Mouse (Mus musculus): ENCODE data around the gene Hs3st4. TPM values are rescaled to one million over a fixed set of nuclear protein-coding genes. Genes with fewer than 3 reads are reported as not detected.

Gene Hs3st4
- not detected in 2 replicates for total RNA-seq (2017)

DNA sequence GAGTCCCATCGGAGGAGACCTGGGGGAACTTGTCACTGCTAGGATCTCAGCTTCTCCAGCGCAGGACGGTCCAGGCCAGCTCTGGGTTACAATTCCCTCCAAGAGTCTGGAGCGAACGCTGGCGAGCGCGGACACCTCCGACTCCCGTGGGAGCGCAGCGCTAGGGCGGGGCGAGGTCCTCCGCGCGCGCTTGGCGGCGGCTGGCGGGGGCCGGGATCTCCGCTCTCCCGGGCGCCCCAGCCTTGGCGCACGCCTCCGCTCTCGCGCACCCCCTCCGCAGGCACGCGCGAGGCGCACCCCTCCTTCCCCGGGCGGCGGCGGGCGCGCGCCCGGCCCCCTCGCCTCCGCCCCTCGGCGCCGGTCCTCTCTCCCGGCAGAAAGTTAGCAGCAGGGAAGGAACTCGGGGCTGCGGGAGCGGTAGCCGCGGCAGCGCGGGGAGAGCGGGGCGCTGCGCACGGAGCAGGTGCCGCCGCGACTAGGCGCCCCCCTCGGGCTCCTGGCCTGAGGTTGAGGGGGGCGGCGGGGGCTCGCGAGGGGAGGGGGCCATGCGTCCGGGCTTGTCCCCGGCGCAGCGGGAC lies at the start of gene Hs3st4:
Hs3st4 (plus strand) TSS at position 409 of the 578 bp plus-strand sequence.
- no peak for ATAC-seq (ENCODE audit: extremely low read depth, insufficient number of reproducible peaks, low FRiP score, poor library complexity, severe bottlenecking)

DNA sequence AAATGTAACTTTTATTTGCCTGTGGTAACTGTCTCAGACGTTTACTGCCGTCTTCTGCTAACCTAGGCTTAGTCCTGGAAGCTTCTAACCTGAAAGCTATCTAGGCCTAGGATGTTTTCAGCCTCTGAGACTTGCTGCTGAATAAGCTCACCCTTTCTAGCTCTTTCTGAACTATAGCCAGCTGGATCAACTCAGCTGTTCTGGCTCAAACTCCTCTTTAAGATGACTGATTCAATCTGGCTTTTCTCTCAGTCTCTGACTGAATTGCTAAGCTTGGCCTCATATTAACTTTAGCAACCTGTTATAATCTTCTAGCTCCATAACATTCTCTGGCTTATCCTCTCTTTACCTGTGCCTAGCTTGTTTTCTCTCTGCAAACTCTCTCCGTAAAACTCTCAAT lies 35.8 kb upstream of the Hs3st4 start:
- no peak for ATAC-seq (ENCODE audit: extremely low read depth, insufficient number of reproducible peaks, low FRiP score, poor library complexity, severe bottlenecking)

DNA sequence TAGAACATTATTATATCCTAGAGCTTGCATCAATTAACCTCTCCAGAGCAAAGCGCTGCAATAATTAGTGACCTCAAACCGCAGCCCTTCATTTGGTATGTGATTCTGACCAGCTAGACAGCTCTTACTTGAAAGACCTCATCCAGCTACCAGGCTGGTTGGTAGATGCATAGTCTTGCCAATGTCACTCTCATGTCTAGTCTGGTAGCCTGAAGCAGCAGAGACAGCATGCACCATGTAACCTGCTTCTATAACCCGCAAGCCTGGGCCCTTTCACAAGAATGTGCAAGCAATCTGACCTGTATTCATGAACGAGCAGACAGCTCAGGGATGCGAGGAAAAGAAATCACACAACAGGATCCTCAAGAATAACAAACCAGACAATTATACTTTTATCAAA lies 19.6 kb upstream of the Hs3st4 start:
- no peak for ATAC-seq (ENCODE audit: extremely low read depth, insufficient number of reproducible peaks, low FRiP score, poor library complexity, severe bottlenecking)

DNA sequence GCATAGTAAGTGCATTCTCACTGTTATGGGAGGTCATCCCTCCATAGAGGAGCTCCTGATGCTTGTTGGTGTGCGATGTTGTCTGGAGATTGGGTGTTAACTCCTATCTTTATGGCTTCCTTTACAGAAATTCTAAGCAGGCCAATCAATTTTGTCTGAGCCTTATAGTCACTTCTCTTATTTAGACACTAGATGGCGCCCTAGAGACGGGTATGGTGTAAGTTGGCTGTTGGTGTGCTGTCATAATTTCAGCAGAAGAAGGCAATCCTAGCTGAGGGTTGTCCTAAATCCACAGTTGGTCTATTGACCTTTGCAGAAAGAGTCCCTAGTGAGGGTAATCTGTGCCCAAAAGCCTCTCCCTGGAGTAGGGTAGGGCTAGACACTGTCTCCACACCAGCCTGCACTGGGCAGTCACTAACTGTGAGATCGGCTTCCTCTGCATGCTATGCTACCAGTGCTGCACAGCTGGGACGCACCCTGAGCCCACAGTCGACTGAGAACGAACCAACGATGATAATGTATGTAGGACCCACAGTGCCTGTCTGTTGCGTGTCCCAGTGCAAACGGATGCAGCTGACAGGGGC lies 18.0 kb upstream of the Hs3st4 start:
- ATAC-seq (ENCODE audit: extremely low read depth, insufficient number of reproducible peaks, low FRiP score, poor library complexity, severe bottlenecking) = no peak

DNA sequence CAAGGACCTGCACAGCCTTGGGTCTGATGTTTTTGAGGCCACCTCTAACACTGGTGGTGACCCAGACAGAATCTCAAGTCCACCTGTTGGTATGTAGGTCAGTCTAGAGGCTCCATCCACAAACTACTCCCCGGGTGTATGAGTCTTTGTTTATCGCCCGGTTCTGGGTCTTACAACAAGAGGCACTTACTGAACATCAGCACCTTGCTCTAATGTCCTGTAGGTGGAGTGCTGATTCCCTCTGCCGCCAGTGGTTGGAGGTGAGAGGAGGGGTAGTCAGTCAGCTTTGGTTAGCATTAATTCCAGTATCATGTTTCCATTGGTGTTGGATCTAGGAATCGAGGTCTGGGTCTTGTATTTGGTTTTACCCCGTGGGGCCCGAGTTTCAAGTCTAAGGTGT lies 17.2 kb upstream of the Hs3st4 start:
- ATAC-seq (ENCODE audit: extremely low read depth, insufficient number of reproducible peaks, low FRiP score, poor library complexity, severe bottlenecking) = no peak

DNA sequence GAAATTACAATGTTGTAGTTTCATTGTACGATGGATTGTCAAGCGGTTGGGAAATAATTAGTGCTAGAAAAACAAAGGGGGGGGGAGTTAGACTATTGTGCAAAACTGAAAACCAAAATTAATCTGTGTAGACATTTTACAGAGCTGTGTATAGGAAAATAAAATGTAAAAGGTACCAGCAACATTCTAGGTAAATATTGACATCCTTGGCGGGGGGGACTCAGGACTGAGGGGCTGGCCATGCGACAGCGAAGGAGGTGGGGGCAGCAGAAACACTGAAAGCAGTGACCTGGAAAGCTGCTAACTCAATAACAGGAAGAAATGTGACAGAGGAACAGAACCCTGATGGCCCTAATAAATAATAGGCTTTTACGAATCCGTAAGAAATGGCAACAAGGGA lies 7.2 kb upstream of the Hs3st4 start:
- ATAC-seq (ENCODE audit: extremely low read depth, insufficient number of reproducible peaks, low FRiP score, poor library complexity, severe bottlenecking) = no peak

DNA sequence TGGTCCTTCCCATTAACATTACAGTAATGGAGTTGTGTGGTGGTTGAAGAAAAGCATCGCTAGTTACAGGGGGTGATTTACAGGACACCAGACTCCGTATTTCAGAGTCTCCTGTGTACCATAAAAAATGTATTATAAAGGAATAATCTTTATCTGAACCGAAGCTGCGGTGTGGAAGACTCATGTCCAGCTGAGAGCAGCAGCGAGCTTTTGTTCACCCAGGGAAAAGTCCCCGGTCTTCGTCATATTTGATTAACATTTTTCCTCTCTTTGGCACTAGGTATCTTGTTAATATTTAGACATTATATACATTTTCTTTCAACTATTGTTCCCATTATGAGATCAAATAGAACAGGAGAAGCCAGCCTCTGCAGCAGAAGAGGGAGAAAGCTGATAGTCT lies 1.2 kb upstream of the Hs3st4 start:
- ATAC-seq (ENCODE audit: extremely low read depth, insufficient number of reproducible peaks, low FRiP score, poor library complexity, severe bottlenecking) = no peak

DNA sequence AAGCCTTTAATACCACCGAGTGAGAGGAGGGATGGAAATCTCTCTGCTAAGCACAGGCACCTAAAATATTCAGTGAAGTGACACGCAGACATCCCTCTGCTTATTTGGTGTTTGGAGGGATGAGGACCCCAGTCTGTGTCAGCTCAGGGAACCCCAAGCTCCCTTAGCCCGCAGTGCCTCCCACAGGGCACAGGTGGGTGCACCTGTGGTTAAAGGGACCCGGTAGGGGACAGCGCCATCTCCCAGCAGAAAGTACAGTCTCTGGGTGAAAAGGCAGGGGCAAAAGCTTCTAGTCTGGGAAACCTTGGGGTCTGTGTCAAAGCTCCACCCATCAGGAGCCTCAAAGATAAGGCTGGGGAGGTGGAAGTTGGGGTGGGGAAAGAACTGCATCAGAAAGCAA lies 659 bp upstream of the Hs3st4 start:
- ATAC-seq (ENCODE audit: extremely low read depth, insufficient number of reproducible peaks, low FRiP score, poor library complexity, severe bottlenecking) = no peak

GRCm38 (mm10) chr7:123983177-123984046 lies 743 bp downstream of the Hs3st4 start:
- ATAC-seq (ENCODE audit: extremely low read depth, insufficient number of reproducible peaks, low FRiP score, poor library complexity, severe bottlenecking) = no peak

DNA sequence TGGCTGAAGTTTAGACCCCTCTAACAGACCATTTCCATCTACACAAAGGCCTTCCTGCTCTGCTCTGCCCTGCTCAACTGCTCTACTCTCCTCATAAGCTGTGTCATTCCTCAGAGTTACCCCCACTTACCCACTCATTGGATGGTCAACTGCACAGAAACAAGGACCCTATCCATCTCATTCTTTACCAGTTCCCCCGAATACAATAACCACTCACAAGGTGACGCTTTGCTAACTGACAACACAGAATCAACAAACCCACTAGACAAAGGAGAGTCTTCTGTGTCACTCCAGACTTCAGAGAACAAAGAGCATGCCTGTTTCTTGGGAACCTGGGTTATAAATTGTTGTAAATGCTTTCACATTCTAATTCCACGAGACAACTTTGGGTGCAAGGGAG lies 9.5 kb downstream of the Hs3st4 start:
- ATAC-seq (ENCODE audit: extremely low read depth, insufficient number of reproducible peaks, low FRiP score, poor library complexity, severe bottlenecking) = no peak

DNA sequence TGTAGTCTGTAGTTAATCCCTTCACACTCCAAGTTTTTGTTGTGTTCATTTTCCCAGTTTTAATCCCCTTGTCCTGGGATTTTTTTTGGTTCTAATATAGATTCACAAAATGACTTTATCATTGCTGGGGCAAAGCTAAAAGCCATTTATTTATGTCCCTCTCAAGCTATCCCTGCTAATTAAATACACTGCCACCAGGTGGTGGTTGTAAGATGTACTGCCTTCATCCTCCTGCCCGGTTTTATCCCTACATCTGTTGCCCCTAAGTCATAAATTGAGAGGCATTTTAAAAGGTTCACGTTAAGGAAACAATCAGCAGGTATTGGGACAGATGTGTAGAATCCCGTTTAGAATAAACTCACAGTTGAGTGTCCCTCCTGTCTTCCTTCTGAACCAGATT lies 14.6 kb downstream of the Hs3st4 start:
- no peak for ATAC-seq (ENCODE audit: extremely low read depth, insufficient number of reproducible peaks, low FRiP score, poor library complexity, severe bottlenecking)

- no peak for ATAC-seq (ENCODE audit: extremely low read depth, insufficient number of reproducible peaks, low FRiP score, poor library complexity, severe bottlenecking)
Measured at GRCm38 (mm10) chr7:123998601-123999000, 15.9 kb downstream of the Hs3st4 start.

DNA sequence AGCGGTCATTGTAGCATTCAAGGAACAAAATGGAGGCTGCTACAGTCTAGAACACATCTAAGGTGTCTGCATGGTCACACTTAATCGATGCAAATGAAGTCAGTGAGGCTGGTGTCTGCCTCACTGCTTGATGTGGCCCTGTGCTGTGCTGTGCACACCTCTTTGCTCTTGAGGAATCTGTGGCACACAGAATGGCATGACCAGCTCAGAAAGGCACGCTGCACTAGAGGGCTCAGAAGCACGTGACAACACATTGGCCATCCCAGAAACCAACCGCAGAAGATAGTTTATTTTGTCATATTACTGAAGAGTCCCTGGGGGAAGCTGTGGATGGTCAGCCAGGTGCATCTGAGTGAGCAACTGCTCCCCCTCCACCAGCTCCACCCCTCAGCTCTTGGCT lies 44.2 kb downstream of the Hs3st4 start:
- ATAC-seq (ENCODE audit: extremely low read depth, insufficient number of reproducible peaks, low FRiP score, poor library complexity, severe bottlenecking) = no peak

- no peak for ATAC-seq (ENCODE audit: extremely low read depth, insufficient number of reproducible peaks, low FRiP score, poor library complexity, severe bottlenecking)
Measured at GRCm38 (mm10) chr7:124032236-124032635, 49.6 kb downstream of the Hs3st4 start.

DNA sequence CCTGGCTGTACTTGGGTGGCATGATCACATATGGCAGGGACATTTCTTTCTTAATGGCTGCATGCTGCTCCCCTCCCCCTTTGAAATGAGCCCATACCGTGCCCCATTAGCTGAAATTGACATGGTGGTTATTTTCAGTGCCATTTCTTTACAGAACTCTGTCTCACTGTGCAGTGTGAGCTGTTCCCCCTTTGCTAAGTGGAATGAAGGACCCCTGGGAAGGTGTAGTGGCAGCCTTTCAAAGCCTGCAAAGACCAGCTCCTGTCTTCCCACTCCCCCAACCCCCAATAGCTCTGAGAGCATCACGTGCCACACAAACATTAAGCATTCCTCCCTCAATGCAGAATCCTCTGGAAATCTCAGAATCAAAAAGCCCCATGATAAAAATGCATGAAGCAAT lies 50.7 kb downstream of the Hs3st4 start:
- no peak for ATAC-seq (ENCODE audit: extremely low read depth, insufficient number of reproducible peaks, low FRiP score, poor library complexity, severe bottlenecking)

- ATAC-seq (ENCODE audit: extremely low read depth, insufficient number of reproducible peaks, low FRiP score, poor library complexity, severe bottlenecking) = no peak
Measured at GRCm38 (mm10) chr7:124037281-124037700, 54.6 kb downstream of the Hs3st4 start.

GRCm38 (mm10) chr7:124039142-124039541 lies 56.5 kb downstream of the Hs3st4 start:
- ATAC-seq (ENCODE audit: extremely low read depth, insufficient number of reproducible peaks, low FRiP score, poor library complexity, severe bottlenecking) = no peak

DNA sequence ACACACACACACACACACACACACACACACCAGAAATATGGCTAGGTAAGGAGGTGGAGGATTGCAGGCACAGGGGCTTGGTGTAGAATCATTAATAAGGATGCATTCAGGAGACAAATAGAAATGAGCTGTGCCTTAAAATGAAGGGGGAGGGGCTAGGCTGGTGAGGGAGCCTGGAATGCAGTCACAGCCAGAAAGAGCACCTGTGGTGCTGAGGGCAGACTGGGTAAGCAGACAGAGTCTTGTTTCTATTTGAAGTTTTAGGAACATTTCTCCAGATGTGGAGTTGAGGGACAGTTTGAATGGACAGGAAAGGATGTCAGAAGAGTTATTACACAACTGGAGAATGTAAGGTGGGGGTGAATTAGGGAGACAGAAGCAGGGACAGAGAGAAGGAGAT lies 64.7 kb downstream of the Hs3st4 start:
- ATAC-seq (ENCODE audit: extremely low read depth, insufficient number of reproducible peaks, low FRiP score, poor library complexity, severe bottlenecking) = no peak

DNA sequence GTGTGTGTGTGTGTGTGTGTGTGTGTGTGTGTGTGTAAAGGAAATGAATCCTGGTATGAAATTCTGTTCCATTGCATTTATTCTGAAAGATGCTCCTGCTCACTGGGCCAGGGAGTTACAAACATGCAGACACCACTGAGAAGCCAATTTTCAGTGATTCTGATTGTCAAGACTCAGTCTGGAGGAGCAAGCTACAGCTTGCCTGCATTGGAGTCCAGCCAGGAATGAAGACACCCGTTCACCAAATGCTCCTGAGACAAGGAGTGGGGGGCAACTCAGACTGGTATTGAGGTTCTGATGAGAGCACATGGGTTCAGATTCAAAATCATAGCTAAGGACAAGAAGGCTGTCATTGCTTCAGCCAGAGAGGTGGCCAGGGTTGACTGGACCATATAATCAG lies 66.3 kb downstream of the Hs3st4 start:
- ATAC-seq (ENCODE audit: extremely low read depth, insufficient number of reproducible peaks, low FRiP score, poor library complexity, severe bottlenecking) = no peak

- ATAC-seq (ENCODE audit: extremely low read depth, insufficient number of reproducible peaks, low FRiP score, poor library complexity, severe bottlenecking) = no peak
Measured at GRCm38 (mm10) chr7:124050421-124050820, 67.8 kb downstream of the Hs3st4 start.
